Mouse (Mus musculus) heart, embryonic 14.5 days (tissue): ENCODE data around the gene Chst4. TPM values are rescaled to one million over a fixed set of nuclear protein-coding genes. Genes with fewer than 3 reads are reported as not detected.

Source experiments
- ATAC-seq: fragments of 200-750 bp; cut with Nextera tagmentation; 2 replicates; pipeline ENCODE4 v1.8.0; 2017; ENCODE audit warnings: low read depth, moderate TSS enrichment; ENCODE audit not compliant: insufficient number of reproducible peaks, insufficient read depth, low FRiP score
- H3K27ac ChIP-seq, 2 experiments: fragments of 200-500 bp in 1 of 2; fragments of 300-500 bp in 1 of 2; sonication (generic) in 1 of 2; replicated peaks in 1 of 2; 2 replicates each; pipeline ENCODE4 v1.5.1; 2012 to 2014; ENCODE audit warnings: low read depth in 2 of 2, low read length in 2 of 2, control low read depth in 1 of 2, mild to moderate bottlenecking in 1 of 2, mixed read lengths in 1 of 2; ENCODE audit not compliant: control insufficient read depth in 1 of 2, insufficient read depth in 1 of 2
- H3K27me3 ChIP-seq: fragments of 300-500 bp; sonication (generic); 2 replicates; pipeline ENCODE4 v1.6.1; 2014; ENCODE audit warnings: mild to moderate bottlenecking, low read length, control low read depth; ENCODE audit not compliant: control insufficient read depth, insufficient read depth
- H3K36me3 ChIP-seq: fragments of 300-500 bp; sonication (generic); 2 replicates; pipeline ENCODE4 v1.6.1; 2014; ENCODE audit warnings: mild to moderate bottlenecking, control low read depth, low read length, mixed read lengths; ENCODE audit not compliant: control insufficient read depth, insufficient read depth
- H3K4me1 ChIP-seq, 2 experiments: fragments of 200-500 bp in 1 of 2; fragments of 300-500 bp in 1 of 2; sonication (generic) in 1 of 2; 2 replicates each; pipeline ENCODE4 v1.6.1; 2012 to 2014; ENCODE audit warnings: low read length in 2 of 2, control low read depth in 1 of 2, mixed read lengths in 1 of 2; ENCODE audit not compliant: control insufficient read depth in 2 of 2, insufficient read depth in 2 of 2
- H3K4me2 ChIP-seq: fragments of 300-500 bp; sonication (generic); 2 replicates; pipeline ENCODE4 v1.6.1; 2014; ENCODE audit warnings: mild to moderate bottlenecking, low read length
- H3K4me3 ChIP-seq, 2 experiments: fragments of 200-500 bp in 1 of 2; fragments of 300-500 bp in 1 of 2; sonication (generic) in 1 of 2; 2 replicates each; pipeline ENCODE4 v1.5.1; 2012 to 2014; ENCODE audit warnings: low read length in 2 of 2, mild to moderate bottlenecking in 2 of 2, control low read depth in 1 of 2, low read depth in 1 of 2, moderate library complexity in 1 of 2; ENCODE audit not compliant: control insufficient read depth in 1 of 2, insufficient read depth in 1 of 2
- H3K9ac ChIP-seq: fragments of 300-500 bp; sonication (generic); 2 replicates; pipeline ENCODE4 v1.6.1; 2014; ENCODE audit warnings: mild to moderate bottlenecking, low read length
- H3K9me3 ChIP-seq: fragments of 300-500 bp; sonication (generic); 2 replicates; pipeline ENCODE4 v1.6.1; 2016; ENCODE audit warnings: low read length, control low read depth; ENCODE audit not compliant: control insufficient read depth
- WGBS: fragments of 180-500 bp; shearing (Covaris S2); extraction: QIAGEN DNeasy Blood & Tissue Kit; methylation state at CpG from one replicate; pipeline ENCODE4 v1.1.7; 2014; 5-methylcytosine and 5-hydroxymethylcytosine counted together
- polyA plus RNA-seq: library from polyadenylated mRNA; unstranded; fragments of >200 nt; fragmentation: Nextera tagmentation; extraction: Ambion mirVana; gene quantifications from 2 replicates; pipeline ENCODE4 v1.2.1, GENCODE M21; 2014

The Chst4 gene
- polyA plus RNA-seq, 1 experiment from 2014 or later = 1.3 TPM

- WGBS = 60% methylated on average over 17 of the region's 17 CpGs
These were observed 33.1 kb downstream of the Chst4 start for GRCm38 (mm10) chr8:110006312-110007023.

GRCm38 (mm10) chr8:110004300-110004699, 35.2 kb downstream of the Chst4 start:
- ATAC-seq = no peak
- Histone ChIP-seq H3K4me3 (no peak overlapping the region), H3K9me3 (no peaks in the 10 kb centered on the region), H3K27ac (no peak overlapping the region), H3K4me1 (no peaks in the 10 kb centered on the region), H3K27me3 (no peaks in the 10 kb centered on the region), H3K9ac (no peak overlapping the region), H3K36me3 (no peaks in the 10 kb centered on the region), H3K4me2 (no peak overlapping the region)
- WGBS = 71% methylated on average over 5 of the region's 5 CpGs

More at GRCm38 (mm10) chr8:110006312-110007023, 33.1 kb downstream of the Chst4 start:
- H3K27me3 ChIP-seq = no peaks in the 10 kb centered on the region
- H3K9me3 ChIP-seq = no peaks in the 10 kb centered on the region
- H3K4me2 ChIP-seq = no peak overlapping the region
- H3K36me3 ChIP-seq = no peaks in the 10 kb centered on the region
- no peak overlapping the region for H3K9ac ChIP-seq
- H3K4me3 ChIP-seq = no peak overlapping the region
- H3K4me1 ChIP-seq = no peaks in the 10 kb centered on the region
- no peak for ATAC-seq
- H3K27ac ChIP-seq = no peak overlapping the region

- Histone ChIP-seq H3K4me1 (no peaks in the 10 kb centered on the region), H3K27ac (no peak overlapping the region), H3K9ac (no peak overlapping the region), H3K9me3 (no peaks in the 10 kb centered on the region), H3K4me2 (no peak overlapping the region), H3K36me3 (no peaks in the 10 kb centered on the region), H3K27me3 (no peaks in the 10 kb centered on the region), H3K4me3 (no peak overlapping the region)
- no peak for ATAC-seq
- 33% methylated on average over 9 of the region's 9 CpGs for WGBS
These were observed 36.6 kb downstream of the Chst4 start for GRCm38 (mm10) chr8:110002953-110003352.

- WGBS = 77% methylated on average over 10 of the region's 10 CpGs
- H3K4me3 ChIP-seq = no peak overlapping the region
- ATAC-seq = no peak
- H3K9me3 ChIP-seq = no peaks in the 10 kb centered on the region
- H3K27me3 ChIP-seq = no peaks in the 10 kb centered on the region
- H3K36me3 ChIP-seq = no peaks in the 10 kb centered on the region
- H3K4me2 ChIP-seq = no peak overlapping the region
- H3K27ac ChIP-seq = no peak overlapping the region
- no peak overlapping the region for H3K9ac ChIP-seq
- H3K4me1 ChIP-seq = no peaks in the 10 kb centered on the region
These were observed 39.6 kb downstream of the Chst4 start for GRCm38 (mm10) chr8:109999974-110000373.

- Histone ChIP-seq H3K9me3 (no peaks in the 10 kb centered on the region), H3K27me3 (no peaks in the 10 kb centered on the region), H3K36me3 (no peaks in the 10 kb centered on the region), H3K4me3 (no peak overlapping the region), H3K4me2 (no peak overlapping the region), H3K4me1 (no peaks in the 10 kb centered on the region), H3K27ac (no peak overlapping the region), H3K9ac (no peak overlapping the region)
- 78% methylated on average over 7 of the region's 7 CpGs for WGBS
- ATAC-seq = no peak
These were observed 41.5 kb downstream of the Chst4 start for GRCm38 (mm10) chr8:109998066-109998465.

GRCm38 (mm10) chr8:109997381-109997780, 42.2 kb downstream of the Chst4 start:
- no peak for ATAC-seq
- Histone ChIP-seq H3K27ac (no peak overlapping the region), H3K4me2 (no peak overlapping the region), H3K36me3 (no peaks in the 10 kb centered on the region), H3K4me1 (no peaks in the 10 kb centered on the region), H3K27me3 (no peaks in the 10 kb centered on the region), H3K4me3 (no peak overlapping the region), H3K9ac (no peak overlapping the region), H3K9me3 (no peaks in the 10 kb centered on the region)
- 82% methylated on average over 9 of the region's 9 CpGs for WGBS

GRCm38 (mm10) chr8:109992951-109993350, 46.6 kb downstream of the Chst4 start:
- Histone ChIP-seq H3K4me1 (no peaks in the 10 kb centered on the region), H3K27me3 (no peaks in the 10 kb centered on the region; the same call in 1 of the 2 replicates), H3K9me3 (no peaks in the 10 kb centered on the region), H3K4me3 (no peak overlapping the region), H3K9ac (no peak overlapping the region), H3K4me2 (no peak overlapping the region), H3K36me3 (no peaks in the 10 kb centered on the region), H3K27ac (no peak overlapping the region)
- ATAC-seq = no peak
- 79% methylated on average over 1 of the region's 1 CpGs for WGBS

- 72% methylated on average over 5 of the region's 5 CpGs for WGBS
- Histone ChIP-seq H3K9ac (no peak overlapping the region), H3K27ac (no peak overlapping the region), H3K4me3 (no peak overlapping the region), H3K4me1 (no peaks in the 10 kb centered on the region), H3K9me3 (no peaks in the 10 kb centered on the region), H3K36me3 (no peaks in the 10 kb centered on the region), H3K27me3 (no peaks in the 10 kb centered on the region; the same call in 1 of the 2 replicates), H3K4me2 (no peak overlapping the region)
- ATAC-seq = no peak
These were observed 47.4 kb downstream of the Chst4 start for GRCm38 (mm10) chr8:109992166-109992565.
